Mouse (Mus musculus) embryonic facial prominence, embryonic 14.5 days (tissue): Measurements from ENCODE around the gene Akr7a5. TPM values are rescaled to one million over a fixed set of nuclear protein-coding genes. Genes with fewer than 3 reads are reported as not detected.

Source experiments
- ATAC-seq: fragments of 200-750 bp; cut with Nextera tagmentation; 2 replicates; pipeline ENCODE4 v1.8.0; 2017; ENCODE audit warnings: low read depth, moderate number of reproducible peaks, moderate TSS enrichment
- DNase-seq: peaks from one replicate; pipeline ENCODE4 v3.0.0-alpha.2; 2015; ENCODE audit warnings: low spot score
- H3K27ac ChIP-seq: fragments of 300-500 bp; sonication (generic); replicated peaks from 2 replicates; pipeline ENCODE4 v1.5.1; 2014; ENCODE audit warnings: low read depth, mild to moderate bottlenecking, low read length, moderate library complexity
- H3K27me3 ChIP-seq: fragments of 300-500 bp; sonication (generic); replicated peaks from 2 replicates; pipeline ENCODE4 v1.6.1; 2014; ENCODE audit warnings: low read length; ENCODE audit not compliant: control insufficient read depth, insufficient read depth
- H3K36me3 ChIP-seq: fragments of 300-500 bp; sonication (generic); 2 replicates; pipeline ENCODE4 v1.6.1; 2014; ENCODE audit warnings: low read length, mixed read lengths; ENCODE audit not compliant: control insufficient read depth, insufficient read depth
- H3K4me1 ChIP-seq: fragments of 300-500 bp; sonication (generic); 2 replicates; pipeline ENCODE4 v1.6.1; 2014; ENCODE audit warnings: antibody characterized with exemption, low read length; ENCODE audit not compliant: control insufficient read depth, insufficient read depth
- H3K4me2 ChIP-seq: fragments of 300-500 bp; sonication (generic); 2 replicates; pipeline ENCODE4 v1.6.1; 2014; ENCODE audit warnings: low read depth, mild to moderate bottlenecking, low read length, moderate library complexity, mixed read lengths
- H3K4me3 ChIP-seq: fragments of 300-500 bp; sonication (generic); 2 replicates; pipeline ENCODE4 v1.5.1; 2014; ENCODE audit warnings: low read depth, mild to moderate bottlenecking, low read length
- H3K9ac ChIP-seq: fragments of 300-500 bp; sonication (generic); 2 replicates; pipeline ENCODE4 v1.6.1; 2014; ENCODE audit warnings: low read depth, mild to moderate bottlenecking, low read length, moderate library complexity, mixed read lengths
- H3K9me3 ChIP-seq: fragments of 300-500 bp; sonication (generic); 2 replicates; pipeline ENCODE4 v1.6.1; 2016; ENCODE audit warnings: low read length; ENCODE audit not compliant: control insufficient read depth
- WGBS: fragments of 180-500 bp; shearing (Covaris S2); extraction: QIAGEN DNeasy Blood & Tissue Kit; methylation state at CpG from one replicate; pipeline ENCODE4 v1.1.7; 2014; 5-methylcytosine and 5-hydroxymethylcytosine counted together
- polyA plus RNA-seq: library from polyadenylated mRNA; unstranded; fragments of >200 nt; fragmentation: Nextera tagmentation; extraction: Ambion mirVana; gene quantifications from 2 replicates; pipeline ENCODE4 v1.2.1, GENCODE M21; 2014

The Akr7a5 gene
- polyA plus RNA-seq, 1 experiment from 2014 or later, result 68.6 TPM

GRCm38 (mm10) chr4:139334631-139335295 lies 24.2 kb downstream of the Akr7a5 start:
- no peak overlapping the region for H3K4me2 ChIP-seq
- H3K4me1 ChIP-seq, result no peaks in the 10 kb centered on the region
- WGBS, result 71% methylated on average over 6 of the region's 9 CpGs
- H3K4me3 ChIP-seq, result no peak overlapping the region
- DNase-seq (no peak), ATAC-seq (no peak)
- H3K27ac ChIP-seq, result no peak overlapping the region
- no peaks in the 10 kb centered on the region for H3K36me3 ChIP-seq
- H3K9me3 ChIP-seq, result no peaks in the 10 kb centered on the region
- no peak overlapping the region for H3K9ac ChIP-seq
- H3K27me3 ChIP-seq, result 0 out of 2 replicates have a peak, but pooled peaks cover 7% of the 10 kb centered on the region

GRCm38 (mm10) chr4:139335507-139335906 lies 25.0 kb downstream of the Akr7a5 start:
- H3K27me3 ChIP-seq, result 0 out of 2 replicates have a peak, but pooled peaks cover 7% of the 10 kb centered on the region
- 67% methylated on average over 7 of the region's 7 CpGs for WGBS
- DNase-seq (no peak), ATAC-seq (no peak)
- no peak overlapping the region for H3K4me2 ChIP-seq
- H3K4me3 ChIP-seq, result no peak overlapping the region
- no peak overlapping the region for H3K9ac ChIP-seq
- no peaks in the 10 kb centered on the region for H3K9me3 ChIP-seq
- no peak overlapping the region for H3K27ac ChIP-seq
- H3K36me3 ChIP-seq, result no peaks in the 10 kb centered on the region
- H3K4me1 ChIP-seq, result no peaks in the 10 kb centered on the region

GRCm38 (mm10) chr4:139336822-139337483 lies 26.4 kb downstream of the Akr7a5 start:
- H3K4me3 ChIP-seq, result peak overlapping the region; percentile 18
- H3K9me3 ChIP-seq, result no peaks in the 10 kb centered on the region
- WGBS, result 27% methylated on average over 23 of the region's 24 CpGs
- no peaks in the 10 kb centered on the region for H3K36me3 ChIP-seq
- peak overlapping the region; percentile 49 for H3K4me2 ChIP-seq
- DNase-seq (peak; percentile 77), ATAC-seq (0 out of 2 replicates have a peak, but pooled peaks have one; percentile 47)
- 0 out of 2 replicates have a peak overlapping the region, but pooled peaks have one; percentile 37 for H3K9ac ChIP-seq
- H3K4me1 ChIP-seq, result no peaks in the 10 kb centered on the region
- H3K27me3 ChIP-seq, result 0 out of 2 replicates have a peak, but pooled peaks cover 7% of the 10 kb centered on the region
- no peak overlapping the region for H3K27ac ChIP-seq

- Histone ChIP-seq H3K9me3 (no peaks in the 10 kb centered on the region), H3K9ac (no peak overlapping the region), H3K4me2 (no peak overlapping the region), H3K27me3 (0 out of 2 replicates have a peak, but pooled peaks cover 7% of the 10 kb centered on the region), H3K4me1 (no peaks in the 10 kb centered on the region), H3K4me3 (no peak overlapping the region), H3K36me3 (no peaks in the 10 kb centered on the region), H3K27ac (no peak overlapping the region)
- ATAC-seq, result no peak
- no peak for DNase-seq
- 52% methylated on average over 33 of the region's 33 CpGs for WGBS
These were observed 27.6 kb downstream of the Akr7a5 start for GRCm38 (mm10) chr4:139338145-139338544.

DNA sequence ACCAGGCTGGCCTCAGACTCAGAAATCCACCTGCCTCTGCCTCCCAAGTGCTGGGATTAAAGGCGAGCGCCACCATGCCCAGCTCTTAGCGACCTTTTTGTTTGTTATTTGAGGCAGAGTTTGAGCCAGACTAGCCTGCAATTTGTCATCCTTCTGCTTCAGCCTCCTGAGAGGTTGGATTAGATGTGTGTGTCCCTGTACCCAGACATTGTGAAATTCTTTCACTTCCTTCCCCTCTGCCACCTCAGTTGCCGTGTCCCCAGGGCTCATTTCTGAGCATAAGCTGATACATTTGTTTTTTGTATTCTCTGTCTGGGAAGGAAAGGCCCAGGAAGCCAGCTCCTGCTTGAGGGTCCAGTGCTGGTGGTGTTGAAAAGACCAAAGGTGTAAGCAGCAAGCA lies 30.3 kb downstream of the Akr7a5 start:
- ATAC-seq, result no peak

GRCm38 (mm10) chr4:139341556-139342233 lies 31.2 kb downstream of the Akr7a5 start:
- peak; percentile 19 for DNase-seq
- H3K4me3 ChIP-seq, result no peak overlapping the region
- H3K9me3 ChIP-seq, result no peaks in the 10 kb centered on the region
- H3K27me3 ChIP-seq, result 0 out of 2 replicates have a peak, but pooled peaks cover 6% of the 10 kb centered on the region
- ATAC-seq, result no peak; the same call in 1 of the 2 replicates
- no peaks in the 10 kb centered on the region for H3K4me1 ChIP-seq
- H3K4me2 ChIP-seq, result no peak overlapping the region
- WGBS, result 85% methylated on average over 7 of the region's 7 CpGs
- peaks cover 15% of the 10 kb centered on the region for H3K36me3 ChIP-seq
- H3K27ac ChIP-seq, result no peak overlapping the region
- H3K9ac ChIP-seq, result no peak overlapping the region

More for the DNA sequence above, 30.3 kb downstream of the Akr7a5 start:
- no peak for DNase-seq
- H3K36me3 ChIP-seq, result peaks cover 7% of the 10 kb centered on the region; the same call in 1 of the 2 replicates
- H3K4me1 ChIP-seq, result no peaks in the 10 kb centered on the region
- no peak overlapping the region for H3K4me3 ChIP-seq
- H3K9me3 ChIP-seq, result no peaks in the 10 kb centered on the region
- no peak overlapping the region for H3K9ac ChIP-seq
- WGBS, result 78% methylated on average over 4 of the region's 4 CpGs
- no peak overlapping the region for H3K4me2 ChIP-seq
- H3K27me3 ChIP-seq, result 0 out of 2 replicates have a peak, but pooled peaks cover 7% of the 10 kb centered on the region
- no peak overlapping the region for H3K27ac ChIP-seq

DNA sequence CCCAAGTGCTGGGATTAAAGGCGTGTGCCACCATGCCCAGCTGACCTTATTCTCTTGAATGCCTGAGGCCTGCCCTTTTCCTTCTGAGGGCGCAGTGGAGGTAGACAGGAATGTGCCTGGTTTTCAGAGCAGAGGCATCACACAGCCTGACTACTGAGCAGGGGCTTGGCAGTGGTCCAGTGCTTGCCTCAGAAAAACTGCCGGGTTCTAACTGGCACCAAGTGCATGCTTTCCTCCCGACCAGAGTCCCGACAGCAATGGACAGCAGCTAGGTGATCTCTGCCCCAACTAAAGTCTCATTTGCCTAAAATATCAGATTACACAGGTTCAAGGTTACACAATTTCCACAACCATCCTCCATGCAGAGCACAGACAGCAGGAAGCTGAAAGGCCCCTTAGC lies 33.2 kb downstream of the Akr7a5 start:
- no peak overlapping the region for H3K27ac ChIP-seq
- no peak; the same call in 1 of the 2 replicates for ATAC-seq
- WGBS, result 53% methylated on average over 5 of the region's 5 CpGs
- H3K4me3 ChIP-seq, result no peak overlapping the region
- peak; percentile 11 for DNase-seq
- no peaks in the 10 kb centered on the region for H3K4me1 ChIP-seq
- no peak overlapping the region for H3K4me2 ChIP-seq
- H3K36me3 ChIP-seq, result peaks cover 35% of the 10 kb centered on the region
- no peaks in the 10 kb centered on the region for H3K27me3 ChIP-seq
- no peaks in the 10 kb centered on the region for H3K9me3 ChIP-seq
- H3K9ac ChIP-seq, result peak overlapping the region; percentile 42; the same call in 1 of the 2 replicates

DNA sequence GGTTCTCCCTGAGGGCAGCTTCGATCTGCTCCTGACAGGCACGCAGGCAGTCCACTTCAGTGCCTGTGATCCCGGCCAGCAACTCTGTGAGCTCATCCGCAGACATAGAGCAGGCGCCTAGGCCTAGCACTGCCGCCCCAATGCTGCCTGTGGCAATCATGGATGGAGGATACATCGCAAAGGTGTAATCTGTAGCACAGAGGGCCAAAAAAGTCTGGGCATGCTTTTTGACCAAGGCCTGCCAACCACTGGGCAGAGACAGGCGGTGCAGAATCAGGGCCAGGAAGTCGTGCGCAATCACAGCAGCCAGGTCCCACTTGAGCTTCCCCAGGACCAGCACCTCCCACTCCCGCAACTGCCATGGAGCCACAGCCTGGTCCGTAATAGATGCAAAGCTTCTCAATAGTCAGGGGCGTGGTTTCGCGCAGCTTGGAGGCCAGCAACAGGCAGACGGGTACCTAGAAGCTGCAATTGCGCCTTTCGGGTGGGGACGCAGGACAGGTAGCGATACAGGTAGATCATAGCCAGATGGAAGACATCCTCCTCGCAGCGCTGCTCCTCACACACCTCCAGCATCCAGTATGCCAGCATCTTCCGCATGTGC lies 35.0 kb downstream of the Akr7a5 start:
- Histone ChIP-seq H3K9ac (no peak overlapping the region), H3K4me3 (no peak overlapping the region), H3K4me2 (no peak overlapping the region), H3K9me3 (no peaks in the 10 kb centered on the region), H3K36me3 (peaks cover 47% of the 10 kb centered on the region), H3K4me1 (no peaks in the 10 kb centered on the region), H3K27ac (no peak overlapping the region), H3K27me3 (no peaks in the 10 kb centered on the region)
- DNase-seq (no peak), ATAC-seq (no peak)
- 75% methylated on average over 22 of the region's 23 CpGs for WGBS
